Mouse (Mus musculus) heart, postnatal 0 days (tissue): Measurements from ENCODE around the gene Hltf.

ENCODE experiments used
- CTCF ChIP-seq: IDR thresholded peaks from 2 replicates; pipeline ENCODE4 v1.5.1; 2016; ENCODE audit warnings: antibody characterized with exemption, control low read depth, low read depth
- EP300 ChIP-seq: IDR thresholded peaks from 2 replicates; pipeline ENCODE4 v1.6.1; 2016; ENCODE audit warnings: antibody characterized with exemption, low read depth

DNA sequence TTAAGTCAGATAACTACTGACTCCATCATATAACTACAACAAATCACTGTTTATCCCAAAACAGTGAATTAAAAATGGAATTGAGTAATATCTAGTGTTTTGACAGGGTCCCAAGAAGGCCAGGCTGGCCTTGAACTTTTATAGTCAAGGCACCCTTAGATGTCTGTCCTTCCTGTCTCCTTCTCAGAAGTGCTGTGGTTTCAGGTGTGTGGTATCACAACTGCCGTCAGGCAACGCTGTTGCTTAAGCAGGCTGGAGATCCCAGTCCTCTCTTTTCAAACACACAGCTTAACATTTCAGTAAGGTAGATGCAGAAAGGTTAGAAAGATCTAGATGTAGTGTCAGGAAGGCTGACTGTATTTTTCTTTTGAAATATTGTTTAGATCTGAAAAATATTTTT, 84.5 kb downstream of the Hltf start:
- TF ChIP-seq CTCF (no peak), EP300 (no peak)
